Mouse (Mus musculus): ENCODE measurements around the gene Thegl. TPM values are rescaled to one million over a fixed set of nuclear protein-coding genes. Genes with fewer than 3 reads are reported as not detected.
"Not testable (repeated sequence)": the region's sequence is repeated elsewhere in the genome, so short reads cannot be mapped to it uniquely, and the experiment has no call there.

Thegl gene
- polyA plus RNA-seq (2015; fragmentation: Nextera tagmentation; extraction: Ambion mirVana) = 0.14 TPM in 1 of 2 replicates, not detected in the other

DNA sequence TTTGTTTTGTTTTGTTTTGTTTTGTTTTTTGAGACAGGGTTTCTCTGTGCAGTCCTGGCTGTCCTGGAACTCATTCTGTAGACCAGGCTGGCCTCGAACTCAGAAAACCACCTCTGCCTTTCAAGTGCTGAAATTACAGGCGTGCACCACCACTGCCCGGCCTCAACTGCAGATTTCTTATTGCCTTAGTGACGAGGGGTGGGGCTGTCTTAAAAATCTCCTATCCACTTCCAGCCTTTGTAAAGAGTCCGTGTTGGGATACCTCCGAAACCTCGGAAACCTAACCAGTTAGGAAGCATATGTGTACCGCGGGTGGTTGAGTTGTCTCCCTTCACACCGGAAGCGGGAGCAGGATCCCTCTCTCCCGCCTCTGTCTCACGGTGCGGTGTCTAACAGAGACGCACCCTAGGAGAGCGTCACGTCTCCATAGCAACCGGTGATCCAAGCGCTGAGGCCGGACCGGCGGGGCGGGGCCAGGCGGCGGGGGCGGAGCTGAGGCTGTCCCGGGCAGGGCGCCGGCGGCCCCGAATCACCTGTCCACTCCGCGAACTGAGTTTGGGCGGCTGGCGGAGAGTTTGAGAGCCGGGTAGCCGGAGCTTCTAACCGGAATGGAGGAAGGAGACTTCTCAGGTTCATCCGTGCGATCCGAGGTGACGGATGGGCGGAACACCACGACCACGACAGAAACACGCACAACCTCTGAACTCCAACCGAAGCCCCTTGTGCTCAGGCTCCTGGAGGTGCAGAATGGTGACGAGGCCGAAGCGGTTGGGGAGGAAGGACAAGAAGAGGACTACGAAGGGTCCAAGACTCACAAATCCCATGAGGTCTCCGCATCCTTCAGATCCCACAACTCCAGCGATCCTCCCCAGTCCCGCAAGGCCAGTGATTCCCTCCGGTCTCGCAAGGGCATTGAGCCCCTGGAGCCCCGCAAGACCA is at the start of gene Thegl:
Thegl (plus strand) TSS at position 480 of the 939 bp plus-strand sequence.
- Histone ChIP-seq H3K9me3 (replicated peaks; ENCODE audit: control insufficient read depth, low read length) (no peaks in the 10 kb centered on the region), H3K9ac (ENCODE audit: low read length) (peak within 1 kb of the TSS; percentile 34)

DNA sequence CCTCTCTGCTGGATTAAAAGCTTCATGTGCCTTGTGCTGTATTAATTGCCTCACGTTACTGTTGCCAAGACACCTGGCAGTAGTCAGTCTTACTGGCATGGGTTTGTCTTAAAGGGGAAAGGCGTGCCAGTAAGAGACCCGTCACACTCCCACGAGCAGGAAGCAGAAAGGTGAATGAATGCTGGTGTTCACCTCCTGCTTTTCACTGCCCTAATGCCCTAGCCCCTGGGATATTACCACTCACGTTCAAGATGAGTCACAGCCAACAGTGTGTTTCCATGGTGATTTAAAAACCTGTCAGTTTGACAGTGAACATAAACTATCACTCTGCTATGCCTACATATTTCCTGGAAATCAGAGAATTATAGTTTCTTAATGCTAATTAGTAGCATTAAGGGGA is 46.6 kb upstream of the Thegl start:
- no peak overlapping the region for H3K27ac ChIP-seq (ENCODE audit: low read length)

More for the DNA sequence above, at the start of gene Thegl:
- no peaks in the 10 kb centered on the region for H3K27me3 ChIP-seq (ENCODE audit: control insufficient read depth, insufficient read depth, low read length)
- H3K4me1 ChIP-seq (ENCODE audit: control insufficient read depth, insufficient read depth, low read length) = no peaks in the 10 kb centered on the region
- H3K4me2 ChIP-seq (ENCODE audit: low read depth, low read length) = peak within 1 kb of the TSS; percentile 93
- no peak within 1 kb of the TSS for H3K27ac ChIP-seq (ENCODE audit: low read length)
- ATAC-seq (replicated peaks; ENCODE audit: extremely low read depth, insufficient read depth, low FRiP score) = peak; percentile 88
- peak within 1 kb of the TSS; percentile 56 for H3K4me3 ChIP-seq (ENCODE audit: low read length)
- H3K36me3 ChIP-seq (ENCODE audit: control insufficient read depth, insufficient read depth) = no peaks in the 10 kb centered on the region
- 18% methylated on average over 57 of the region's 57 CpGs for WGBS

DNA sequence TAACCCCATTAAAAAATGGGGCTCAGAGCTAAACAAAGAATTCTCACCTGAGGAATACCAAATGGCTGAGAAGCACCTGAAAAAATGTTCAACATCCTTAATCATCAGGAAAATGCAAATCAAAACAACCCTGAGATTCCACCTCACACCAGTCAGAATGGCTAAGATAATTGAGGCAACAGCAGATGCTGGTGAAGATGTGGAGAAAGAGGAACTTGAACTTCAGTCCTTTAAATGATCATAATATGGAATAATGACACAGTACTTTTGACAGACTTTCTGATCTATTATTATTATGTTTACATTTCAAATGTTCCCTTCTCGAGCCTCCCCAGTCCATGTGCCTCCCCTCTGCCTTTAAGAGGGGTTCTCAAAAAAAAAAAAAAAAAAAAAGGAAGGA is 44.7 kb upstream of the Thegl start:
- Histone ChIP-seq H3K36me3 (ENCODE audit: control insufficient read depth, insufficient read depth) (peaks cover 19% of the 10 kb centered on the region), H3K4me1 (ENCODE audit: control insufficient read depth, insufficient read depth, low read length) (peaks cover 11% of the 10 kb centered on the region)
- H3K27me3 ChIP-seq (ENCODE audit: control insufficient read depth, insufficient read depth, low read length); H3K9me3 ChIP-seq (replicated peaks; ENCODE audit: control insufficient read depth, low read length); H3K9ac ChIP-seq (ENCODE audit: low read length); H3K4me2 ChIP-seq (ENCODE audit: low read depth, low read length); ATAC-seq (replicated peaks; ENCODE audit: extremely low read depth, insufficient read depth, low FRiP score); H3K4me3 ChIP-seq (ENCODE audit: low read length); H3K27ac ChIP-seq (ENCODE audit: low read length): not testable (repeated sequence)
- WGBS = 79% methylated on average over 1 of the region's 1 CpGs

More for the DNA sequence above, 46.6 kb upstream of the Thegl start:
- H3K36me3 ChIP-seq (ENCODE audit: control insufficient read depth, insufficient read depth) = peaks cover 29% of the 10 kb centered on the region
- H3K9me3 ChIP-seq (replicated peaks; ENCODE audit: control insufficient read depth, low read length) = no peaks in the 10 kb centered on the region
- peaks cover 6% of the 10 kb centered on the region for H3K4me1 ChIP-seq (ENCODE audit: control insufficient read depth, insufficient read depth, low read length)
- no peak for ATAC-seq (replicated peaks; ENCODE audit: extremely low read depth, insufficient read depth, low FRiP score)
- H3K9ac ChIP-seq (ENCODE audit: low read length) = no peak overlapping the region
- H3K27me3 ChIP-seq (ENCODE audit: control insufficient read depth, insufficient read depth, low read length) = no peaks in the 10 kb centered on the region
- no peak overlapping the region for H3K4me3 ChIP-seq (ENCODE audit: low read length)
- WGBS = 64% methylated on average over 5 of the region's 5 CpGs
- H3K4me2 ChIP-seq (ENCODE audit: low read depth, low read length) = no peak overlapping the region

DNA sequence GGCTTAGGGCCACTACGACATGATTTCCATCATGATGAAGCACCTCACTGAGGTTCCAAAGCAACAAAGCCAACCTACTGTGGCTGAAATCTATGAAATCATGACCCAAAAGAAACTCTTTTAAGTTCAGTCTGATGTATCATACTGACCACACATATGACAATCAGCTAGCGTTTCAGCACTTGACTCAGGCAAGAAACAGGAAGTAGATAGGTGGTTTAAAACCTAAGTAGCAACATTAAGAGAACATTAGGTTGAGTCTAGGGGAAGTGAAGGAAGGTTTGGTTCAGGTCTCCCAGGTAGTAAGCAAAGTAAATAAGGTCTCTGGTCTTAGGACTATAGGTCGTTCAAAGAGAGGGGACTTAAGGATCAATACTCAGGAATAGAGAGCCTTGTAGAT is 42.3 kb upstream of the Thegl start:
- Histone ChIP-seq H3K27me3 (ENCODE audit: control insufficient read depth, insufficient read depth, low read length) (no peaks in the 10 kb centered on the region), H3K4me3 (ENCODE audit: low read length) (peak overlapping the region; percentile 100), H3K4me1 (ENCODE audit: control insufficient read depth, insufficient read depth, low read length) (peaks cover 11% of the 10 kb centered on the region), H3K9ac (ENCODE audit: low read length) (no peak overlapping the region), H3K9me3 (replicated peaks; ENCODE audit: control insufficient read depth, low read length) (no peaks in the 10 kb centered on the region), H3K36me3 (ENCODE audit: control insufficient read depth, insufficient read depth) (peaks cover 12% of the 10 kb centered on the region), H3K27ac (ENCODE audit: low read length) (no peak overlapping the region), H3K4me2 (ENCODE audit: low read depth, low read length) (peak overlapping the region; percentile 94)
- 54% methylated on average over 3 of the region's 3 CpGs for whole genome bisulfite sequencing
- ATAC-seq (replicated peaks; ENCODE audit: extremely low read depth, insufficient read depth, low FRiP score) = no peak

DNA sequence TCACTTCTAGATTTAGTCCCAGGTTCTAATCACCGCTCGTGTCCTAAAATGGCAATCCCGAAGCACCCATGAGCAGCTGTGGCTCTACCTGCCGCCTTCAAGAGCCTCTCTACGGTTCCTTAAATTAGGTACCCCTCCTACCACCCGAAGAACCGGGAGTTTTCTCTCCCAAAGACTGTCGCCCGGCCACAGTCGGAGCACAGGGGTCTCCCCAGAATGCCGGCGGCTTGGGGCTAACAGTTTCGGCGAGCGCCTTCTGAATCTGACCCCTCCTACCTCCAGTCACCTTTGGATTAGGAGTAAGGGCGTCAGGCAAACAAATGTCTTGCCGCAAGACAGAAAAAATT is 41.6 kb upstream of the Thegl start:
- H3K4me1 ChIP-seq (ENCODE audit: control insufficient read depth, insufficient read depth, low read length) = peaks cover 11% of the 10 kb centered on the region
- H3K27ac ChIP-seq (ENCODE audit: low read length) = peak overlapping the region; percentile 96
- peak; percentile 19; the same call in 1 of the 2 replicates for ATAC-seq (replicated peaks; ENCODE audit: extremely low read depth, insufficient read depth, low FRiP score)
- no peaks in the 10 kb centered on the region for H3K9me3 ChIP-seq (replicated peaks; ENCODE audit: control insufficient read depth, low read length)
- peak overlapping the region; percentile 97 for H3K9ac ChIP-seq (ENCODE audit: low read length)
- 2% methylated on average over 17 of the region's 17 CpGs for WGBS
- peak overlapping the region; percentile 100 for H3K4me3 ChIP-seq (ENCODE audit: low read length)
- no peaks in the 10 kb centered on the region for H3K27me3 ChIP-seq (ENCODE audit: control insufficient read depth, insufficient read depth, low read length)
- peak overlapping the region; percentile 94 for H3K4me2 ChIP-seq (ENCODE audit: low read depth, low read length)
- H3K36me3 ChIP-seq (ENCODE audit: control insufficient read depth, insufficient read depth) = peaks cover 11% of the 10 kb centered on the region

DNA sequence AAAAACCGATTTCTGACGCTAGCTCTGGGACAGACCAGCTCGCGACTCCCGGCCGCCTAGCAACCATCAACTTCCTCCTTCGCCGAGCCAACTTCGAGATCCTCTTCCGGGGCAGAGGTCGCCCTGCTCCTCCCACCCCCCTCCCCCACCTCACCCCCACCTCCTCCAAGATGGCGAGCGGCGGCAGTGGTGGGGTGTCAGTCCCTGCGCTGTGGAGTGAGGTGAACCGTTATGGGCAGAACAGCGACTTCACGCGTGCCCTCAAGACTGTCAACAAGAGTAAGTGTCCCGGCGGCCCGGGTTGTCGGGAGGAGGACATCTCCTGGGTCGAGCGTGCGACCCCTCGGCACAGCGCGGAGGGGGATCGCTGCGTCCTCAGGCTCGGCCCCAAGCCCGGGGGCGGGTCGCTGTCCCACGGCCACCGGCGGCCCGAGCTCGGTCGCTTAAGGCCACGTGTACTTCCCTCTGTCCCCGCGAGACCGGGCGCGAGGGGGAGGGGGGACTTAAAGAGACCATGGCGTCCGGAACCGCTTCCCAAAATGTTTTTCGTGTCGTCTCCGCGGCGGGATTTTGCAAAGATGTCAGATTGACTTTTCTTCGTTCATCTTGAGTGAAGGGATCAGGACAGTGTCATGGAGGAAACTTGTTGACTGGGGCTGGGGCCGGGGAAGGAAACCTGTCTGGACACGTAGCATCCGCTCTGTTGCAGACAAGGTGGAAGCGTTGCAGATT is 41.1 kb upstream of the Thegl start, which contains the start of gene Srp72:
Srp72 (plus strand) TSS at position 130 of the 732 bp plus-strand sequence.
- H3K4me3 ChIP-seq (ENCODE audit: low read length) = peak within 1 kb of the TSS; percentile 100
- peak; percentile 92 for ATAC-seq (replicated peaks; ENCODE audit: extremely low read depth, insufficient read depth, low FRiP score)
- H3K36me3 ChIP-seq (ENCODE audit: control insufficient read depth, insufficient read depth) = peaks cover 14% of the 10 kb centered on the region
- H3K4me2 ChIP-seq (ENCODE audit: low read depth, low read length) = peak within 1 kb of the TSS; percentile 94
- no peaks in the 10 kb centered on the region for H3K9me3 ChIP-seq (replicated peaks; ENCODE audit: control insufficient read depth, low read length)
- H3K27ac ChIP-seq (ENCODE audit: low read length) = peak within 1 kb of the TSS; percentile 96
- H3K27me3 ChIP-seq (ENCODE audit: control insufficient read depth, insufficient read depth, low read length) = no peaks in the 10 kb centered on the region
- H3K4me1 ChIP-seq (ENCODE audit: control insufficient read depth, insufficient read depth, low read length) = peaks cover 11% of the 10 kb centered on the region
- H3K9ac ChIP-seq (ENCODE audit: low read length) = peak within 1 kb of the TSS; percentile 97
- under 1% methylated on average over 60 of the region's 60 CpGs for WGBS

DNA sequence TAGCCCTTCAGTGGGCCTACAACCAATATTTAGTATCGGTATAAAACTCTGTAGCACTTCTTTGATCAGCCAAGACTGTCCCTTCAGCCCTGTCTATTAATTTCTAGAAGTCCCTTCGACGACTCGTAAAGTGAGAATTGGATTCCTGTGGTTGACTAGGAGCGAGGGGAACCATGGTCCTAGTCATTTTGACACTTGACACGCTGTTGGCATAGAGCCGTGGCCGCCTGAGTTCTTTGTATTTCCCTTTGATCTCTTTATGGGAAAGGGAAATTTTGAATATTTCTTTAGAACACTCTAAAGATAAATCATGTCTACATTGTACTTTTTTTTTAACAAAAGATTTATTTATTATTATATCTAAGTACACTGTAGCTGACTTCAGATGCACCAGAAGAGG is 40.1 kb upstream of the Thegl start:
- H3K4me1 ChIP-seq (ENCODE audit: control insufficient read depth, insufficient read depth, low read length) = peaks cover 11% of the 10 kb centered on the region
- H3K4me3 ChIP-seq (ENCODE audit: low read length) = peak overlapping the region; percentile 100
- no peaks in the 10 kb centered on the region for H3K27me3 ChIP-seq (ENCODE audit: control insufficient read depth, insufficient read depth, low read length)
- WGBS = 80% methylated on average over 8 of the region's 8 CpGs
- no peak for ATAC-seq (replicated peaks; ENCODE audit: extremely low read depth, insufficient read depth, low FRiP score)
- H3K4me2 ChIP-seq (ENCODE audit: low read depth, low read length) = peak overlapping the region; percentile 94
- H3K9ac ChIP-seq (ENCODE audit: low read length) = no peak overlapping the region
- no peaks in the 10 kb centered on the region for H3K9me3 ChIP-seq (replicated peaks; ENCODE audit: control insufficient read depth, low read length)
- peaks cover 20% of the 10 kb centered on the region for H3K36me3 ChIP-seq (ENCODE audit: control insufficient read depth, insufficient read depth)
- H3K27ac ChIP-seq (ENCODE audit: low read length) = no peak overlapping the region

DNA sequence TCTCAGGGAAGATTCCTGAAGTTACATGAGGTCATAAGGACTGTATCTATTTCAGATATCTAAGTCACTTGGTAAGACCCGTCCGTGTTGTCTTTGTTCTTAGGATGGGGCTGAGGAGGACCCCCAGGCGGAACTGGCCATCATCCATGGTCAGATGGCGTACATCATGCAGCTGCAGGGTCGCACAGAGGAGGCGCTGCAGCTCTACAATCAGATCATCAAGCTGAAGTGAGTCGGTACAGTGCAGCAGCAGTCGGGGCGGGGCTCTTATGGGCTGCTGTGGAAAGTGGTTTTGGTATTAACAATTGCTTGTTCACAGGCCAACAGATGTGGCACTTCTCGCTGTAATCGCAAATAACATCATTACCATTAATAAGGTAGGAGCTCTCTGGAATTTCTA is 31.8 kb upstream of the Thegl start:
- Histone ChIP-seq H3K27me3 (ENCODE audit: control insufficient read depth, insufficient read depth, low read length) (no peaks in the 10 kb centered on the region), H3K4me3 (ENCODE audit: low read length) (no peak overlapping the region), H3K9me3 (replicated peaks; ENCODE audit: control insufficient read depth, low read length) (no peaks in the 10 kb centered on the region), H3K9ac (ENCODE audit: low read length) (no peak overlapping the region), H3K36me3 (ENCODE audit: control insufficient read depth, insufficient read depth) (peaks cover 61% of the 10 kb centered on the region), H3K27ac (ENCODE audit: low read length) (no peak overlapping the region), H3K4me2 (ENCODE audit: low read depth, low read length) (no peak overlapping the region), H3K4me1 (ENCODE audit: control insufficient read depth, insufficient read depth, low read length) (no peaks in the 10 kb centered on the region)
- 93% methylated on average over 11 of the region's 11 CpGs for WGBS
- ATAC-seq (replicated peaks; ENCODE audit: extremely low read depth, insufficient read depth, low FRiP score) = no peak

DNA sequence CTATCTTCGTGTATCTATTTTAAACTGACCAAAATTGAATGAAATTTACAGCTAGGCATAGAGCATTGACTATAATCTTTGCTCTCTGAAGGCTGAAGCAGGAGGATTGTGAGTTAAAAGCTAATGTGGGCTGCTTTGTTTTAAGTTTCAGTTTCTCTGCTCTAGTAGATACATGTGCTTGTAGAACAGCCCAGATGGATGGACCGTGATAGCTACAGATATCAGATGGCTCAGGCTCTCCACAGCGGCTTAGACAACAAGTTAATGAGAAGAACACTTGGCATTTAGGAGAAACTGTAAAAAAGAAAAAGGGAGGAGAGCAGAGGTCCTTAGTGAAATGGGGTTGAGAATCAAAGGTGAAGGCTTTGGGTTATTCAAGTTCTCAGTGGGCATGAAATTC is 25.0 kb upstream of the Thegl start:
- Histone ChIP-seq H3K27me3 (ENCODE audit: control insufficient read depth, insufficient read depth, low read length) (no peaks in the 10 kb centered on the region), H3K4me2 (ENCODE audit: low read depth, low read length) (no peak overlapping the region), H3K4me3 (ENCODE audit: low read length) (no peak overlapping the region), H3K27ac (ENCODE audit: low read length) (no peak overlapping the region), H3K9ac (ENCODE audit: low read length) (no peak overlapping the region), H3K9me3 (replicated peaks; ENCODE audit: control insufficient read depth, low read length) (no peaks in the 10 kb centered on the region), H3K36me3 (ENCODE audit: control insufficient read depth, insufficient read depth) (peaks cover 62% of the 10 kb centered on the region), H3K4me1 (ENCODE audit: control insufficient read depth, insufficient read depth, low read length) (no peaks in the 10 kb centered on the region)
- 92% methylated on average over 3 of the region's 3 CpGs for WGBS
- ATAC-seq (replicated peaks; ENCODE audit: extremely low read depth, insufficient read depth, low FRiP score) = no peak

Data from heart, embryonic 16.5 days (tissue).